Mouse (Mus musculus) olfactory bulb, adult 2 months (tissue): Measurements from ENCODE around the gene Col6a5.

Experiments used
- CTCF ChIP-seq: fragments of 200-500 bp; IDR thresholded peaks from 2 replicates; pipeline ENCODE4 v1.5.1; 2012; ENCODE audit warnings: low read depth, mild to moderate bottlenecking, low read length, moderate library complexity; ENCODE audit not compliant: insufficient read depth
- POLR2A ChIP-seq: fragments of 200-500 bp; IDR thresholded peaks from 2 replicates; pipeline ENCODE4 v1.6.1; 2012; ENCODE audit warnings: mild to moderate bottlenecking, low read depth, low read length, moderate library complexity; ENCODE audit not compliant: insufficient read depth

DNA sequence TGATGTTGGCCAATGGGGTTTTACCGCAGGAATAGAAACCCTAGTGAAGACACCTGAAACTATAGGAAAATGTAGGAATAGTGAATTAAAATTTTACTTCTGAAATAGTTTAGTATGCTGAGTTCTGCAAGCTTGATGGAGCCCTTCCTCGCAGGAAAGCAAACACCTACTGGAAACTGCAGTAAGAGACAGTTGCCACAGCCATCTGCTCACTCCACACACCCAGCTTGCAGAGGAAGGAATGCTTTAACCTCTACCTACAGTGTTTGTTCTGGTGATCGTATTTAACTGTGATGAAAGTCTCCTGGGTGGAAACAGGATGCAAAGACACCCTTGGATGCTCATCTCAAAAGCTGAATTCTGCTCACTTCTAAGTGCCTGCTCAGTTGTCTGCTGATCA is 12.9 kb downstream of the Col6a5 start:
- TF ChIP-seq CTCF (no peak), POLR2A (no peak)
